Mouse (Mus musculus) thymus, postnatal 36 days (tissue): ENCODE measurements around the gene Znfx1.

Source experiments
- DNase-seq, 2 experiments: peaks; one replicate each; pipeline ENCODE4 v3.0.0; 2022; ENCODE audit warnings: mixed read lengths in 2 of 2

The Znfx1 gene

GRCm38 (mm10) chr2:167071266-167071640, 8.4 kb upstream of the Znfx1 start:
- DNase-seq, result no peak

- DNase-seq, result no peak
These were observed 7.5 kb upstream of the Znfx1 start for GRCm38 (mm10) chr2:167070341-167070740.

GRCm38 (mm10) chr2:167067575-167067974, 4.8 kb upstream of the Znfx1 start:
- DNase-seq, result no peak

- no peak for DNase-seq
These were observed 4.0 kb upstream of the Znfx1 start for GRCm38 (mm10) chr2:167066528-167067516.

GRCm38 (mm10) chr2:167066031-167066430, 3.2 kb upstream of the Znfx1 start:
- DNase-seq, result no peak

- DNase-seq, result no peak
These were observed 1.9 kb upstream of the Znfx1 start for GRCm38 (mm10) chr2:167064601-167065295.

GRCm38 (mm10) chr2:167063906-167064496, 1.2 kb upstream of the Znfx1 start:
- no peak for DNase-seq

GRCm38 (mm10) chr2:167062497-167062911, 311 bp downstream of the Znfx1 start:
- DNase-seq, result peak; percentile 95 to 98

- DNase-seq, result peak in 1 of 2 experiments; percentile 27
These were observed 1.3 kb downstream of the Znfx1 start for GRCm38 (mm10) chr2:167061381-167062034.

- DNase-seq, result no peak
These were observed 2.1 kb downstream of the Znfx1 start for GRCm38 (mm10) chr2:167060761-167061160.

- DNase-seq, result no peak
These were observed 2.5 kb downstream of the Znfx1 start for GRCm38 (mm10) chr2:167060360-167060759.

- DNase-seq, result no peak
These were observed 2.9 kb downstream of the Znfx1 start for GRCm38 (mm10) chr2:167059960-167060359.

GRCm38 (mm10) chr2:167059536-167059935, 3.3 kb downstream of the Znfx1 start:
- no peak for DNase-seq

GRCm38 (mm10) chr2:167058814-167059387, 3.9 kb downstream of the Znfx1 start:
- no peak for DNase-seq

- no peak for DNase-seq
These were observed 4.6 kb downstream of the Znfx1 start for GRCm38 (mm10) chr2:167058201-167058600.

- DNase-seq, result no peak
These were observed 5.9 kb downstream of the Znfx1 start for GRCm38 (mm10) chr2:167056942-167057323.

GRCm38 (mm10) chr2:167056210-167056941, 6.4 kb downstream of the Znfx1 start:
- no peak for DNase-seq

- no peak for DNase-seq
These were observed 7.4 kb downstream of the Znfx1 start for GRCm38 (mm10) chr2:167055386-167055785.

GRCm38 (mm10) chr2:167053127-167053844, 9.5 kb downstream of the Znfx1 start:
- no peak for DNase-seq

- no peak for DNase-seq
These were observed 14.0 kb downstream of the Znfx1 start for GRCm38 (mm10) chr2:167048698-167049358.

GRCm38 (mm10) chr2:167048223-167048622, 14.6 kb downstream of the Znfx1 start:
- no peak for DNase-seq
